Mouse (Mus musculus) limb, embryonic 14.5 days (tissue): ENCODE data around the gene Heyl. TPM values are rescaled to one million over a fixed set of nuclear protein-coding genes. Genes with fewer than 3 reads are reported as not detected.

ENCODE experiments used
- ATAC-seq: fragments of 200-750 bp; cut with Nextera tagmentation; 2 replicates; pipeline ENCODE4 v1.8.0; 2017; ENCODE audit warnings: low read depth, moderate number of reproducible peaks, moderate TSS enrichment; ENCODE audit not compliant: low FRiP score
- DNase-seq: peaks from one replicate; pipeline ENCODE4 v3.0.0-alpha.2; 2015; ENCODE audit warnings: low spot score
- H3K27ac ChIP-seq: fragments of 300-500 bp; sonication (generic); replicated peaks from 2 replicates; pipeline ENCODE4 v1.5.1; 2014; ENCODE audit warnings: low read depth, mild to moderate bottlenecking, low read length, moderate library complexity, mixed read lengths
- H3K27me3 ChIP-seq: fragments of 300-500 bp; sonication (generic); 2 replicates; pipeline ENCODE4 v1.6.1; 2014; ENCODE audit warnings: low read length, mixed read lengths; ENCODE audit not compliant: control insufficient read depth, insufficient read depth
- H3K36me3 ChIP-seq: fragments of 300-500 bp; sonication (generic); 2 replicates; pipeline ENCODE4 v1.6.1; 2014; ENCODE audit warnings: mild to moderate bottlenecking, low read length, moderate library complexity, mixed read lengths; ENCODE audit not compliant: control insufficient read depth, insufficient read depth
- H3K4me1 ChIP-seq: fragments of 300-500 bp; sonication (generic); 2 replicates; pipeline ENCODE4 v1.6.1; 2014; ENCODE audit warnings: antibody characterized with exemption, low read length, mixed read lengths; ENCODE audit not compliant: control insufficient read depth, insufficient read depth
- H3K4me2 ChIP-seq: fragments of 300-500 bp; sonication (generic); replicated peaks from 2 replicates; pipeline ENCODE4 v1.6.1; 2014; ENCODE audit warnings: low read depth, mild to moderate bottlenecking, low read length, moderate library complexity; ENCODE audit not compliant: severe bottlenecking
- H3K4me3 ChIP-seq: fragments of 300-500 bp; sonication (generic); replicated peaks from 2 replicates; pipeline ENCODE4 v1.5.1; 2014; ENCODE audit warnings: low read length
- H3K9ac ChIP-seq: fragments of 300-500 bp; sonication (generic); 2 replicates; pipeline ENCODE4 v1.6.1; 2014; ENCODE audit warnings: mild to moderate bottlenecking, low read depth, low read length, moderate library complexity; ENCODE audit not compliant: severe bottlenecking
- H3K9me3 ChIP-seq: fragments of 300-500 bp; sonication (generic); 2 replicates; pipeline ENCODE4 v1.6.1; 2016; ENCODE audit warnings: low read length; ENCODE audit not compliant: control insufficient read depth
- POLR2A ChIP-seq: fragments of 200-500 bp; IDR thresholded peaks from 2 replicates; pipeline ENCODE4 v1.8.0; 2012; ENCODE audit warnings: inconsistent platforms, mild to moderate bottlenecking, moderate library complexity, borderline replicate concordance; ENCODE audit not compliant: insufficient read depth, insufficient read length; ENCODE audit errors: extremely low read depth
- WGBS: fragments of 180-500 bp; shearing (Covaris S2); extraction: QIAGEN DNeasy Blood & Tissue Kit; methylation state at CpG from one replicate; pipeline ENCODE4 v1.1.7; 2014; 5-methylcytosine and 5-hydroxymethylcytosine counted together
- polyA plus RNA-seq, 2 experiments: library from polyadenylated mRNA; depleted of rRNA in 1 of 2; stranded (reverse) in 1 of 2; unstranded in 1 of 2; fragments of >200 nt; fragmentation: Nextera tagmentation in 1 of 2; extraction: Ambion mirVana in 1 of 2; gene quantifications; 2 replicates each; pipeline versions ENCODE4 v1.2.1 to v1.2.3; 2012 to 2014

Heyl gene
- polyA plus RNA-seq, 2 experiments = 8.9 to 13.2 TPM

GRCm38 (mm10) chr4:123211453-123211852, 21.9 kb upstream of the Heyl start:
- H3K4me3 ChIP-seq = no peak overlapping the region
- H3K4me2 ChIP-seq = no peak overlapping the region
- no peaks in the 10 kb centered on the region; the same call in 1 of the 2 replicates for H3K27me3 ChIP-seq
- no peak overlapping the region for H3K27ac ChIP-seq
- H3K9me3 ChIP-seq = no peaks in the 10 kb centered on the region
- TF ChIP-seq POLR2A = no peak
- no peak for DNase-seq
- no peak for ATAC-seq
- 58% methylated on average over 5 of the region's 5 CpGs for WGBS
- no peaks in the 10 kb centered on the region for H3K36me3 ChIP-seq
- H3K4me1 ChIP-seq = 0 out of 2 replicates have a peak, but pooled peaks cover 4% of the 10 kb centered on the region
- no peak overlapping the region for H3K9ac ChIP-seq

- Histone ChIP-seq H3K4me1 (0 out of 2 replicates have a peak, but pooled peaks cover 4% of the 10 kb centered on the region), H3K9me3 (no peaks in the 10 kb centered on the region), H3K36me3 (no peaks in the 10 kb centered on the region), H3K9ac (no peak overlapping the region), H3K4me3 (no peak overlapping the region), H3K4me2 (no peak overlapping the region), H3K27ac (no peak overlapping the region), H3K27me3 (no peaks in the 10 kb centered on the region; the same call in 1 of the 2 replicates)
- DNase-seq (no peak), ATAC-seq (no peak)
- WGBS = 48% methylated on average over 2 of the region's 2 CpGs
- TF ChIP-seq POLR2A = no peak
Measured at GRCm38 (mm10) chr4:123212330-123212729, 21.0 kb upstream of the Heyl start.

GRCm38 (mm10) chr4:123213975-123214374, 19.4 kb upstream of the Heyl start:
- no peaks in the 10 kb centered on the region for H3K27me3 ChIP-seq
- 0 out of 2 replicates have a peak, but pooled peaks cover 4% of the 10 kb centered on the region for H3K4me1 ChIP-seq
- 96% methylated on average over 9 of the region's 9 CpGs for WGBS

GRCm38 (mm10) chr4:123215367-123215766, 18.0 kb upstream of the Heyl start:
- no peaks in the 10 kb centered on the region for H3K4me1 ChIP-seq
- H3K27ac ChIP-seq = no peak overlapping the region
- no peak overlapping the region for H3K4me3 ChIP-seq
- H3K4me2 ChIP-seq = no peak overlapping the region
- 85% methylated on average over 1 of the region's 1 CpGs for WGBS
- DNase-seq (no peak), ATAC-seq (no peak)
- H3K9me3 ChIP-seq = no peaks in the 10 kb centered on the region
- no peak for TF ChIP-seq POLR2A
- H3K27me3 ChIP-seq = no peaks in the 10 kb centered on the region
- no peak overlapping the region for H3K9ac ChIP-seq
- no peaks in the 10 kb centered on the region for H3K36me3 ChIP-seq

More at GRCm38 (mm10) chr4:123213975-123214374, 19.4 kb upstream of the Heyl start:
- H3K4me2 ChIP-seq = no peak overlapping the region
- no peak overlapping the region for H3K4me3 ChIP-seq
- H3K9me3 ChIP-seq = no peaks in the 10 kb centered on the region
- no peak for ATAC-seq
- H3K27ac ChIP-seq = no peak overlapping the region
- no peak for TF ChIP-seq POLR2A
- no peaks in the 10 kb centered on the region for H3K36me3 ChIP-seq
- H3K9ac ChIP-seq = no peak overlapping the region
- no peak for DNase-seq

GRCm38 (mm10) chr4:123216782-123217181, 16.6 kb upstream of the Heyl start:
- H3K4me1 ChIP-seq = no peaks in the 10 kb centered on the region
- no peak for TF ChIP-seq POLR2A
- no peaks in the 10 kb centered on the region for H3K9me3 ChIP-seq
- no peak overlapping the region for H3K27ac ChIP-seq
- no peak overlapping the region for H3K4me3 ChIP-seq
- no peaks in the 10 kb centered on the region for H3K36me3 ChIP-seq
- H3K9ac ChIP-seq = no peak overlapping the region
- no peaks in the 10 kb centered on the region for H3K27me3 ChIP-seq
- DNase-seq = peak; percentile 42
- WGBS = 9% methylated on average over 1 of the region's 1 CpGs
- no peak overlapping the region for H3K4me2 ChIP-seq
- ATAC-seq = no peak
